Mouse (Mus musculus) stomach, postnatal 0 days (tissue): ENCODE data around the gene Dusp10.

Experiments used
- CTCF ChIP-seq: IDR thresholded peaks from 2 replicates; pipeline ENCODE4 v1.5.1; 2016; ENCODE audit warnings: antibody characterized with exemption, low read depth, mild to moderate bottlenecking, moderate library complexity
- EP300 ChIP-seq: optimal IDR thresholded peaks from 2 replicates; pipeline ENCODE3; 2016; ENCODE audit warnings: antibody characterized with exemption

DNA sequence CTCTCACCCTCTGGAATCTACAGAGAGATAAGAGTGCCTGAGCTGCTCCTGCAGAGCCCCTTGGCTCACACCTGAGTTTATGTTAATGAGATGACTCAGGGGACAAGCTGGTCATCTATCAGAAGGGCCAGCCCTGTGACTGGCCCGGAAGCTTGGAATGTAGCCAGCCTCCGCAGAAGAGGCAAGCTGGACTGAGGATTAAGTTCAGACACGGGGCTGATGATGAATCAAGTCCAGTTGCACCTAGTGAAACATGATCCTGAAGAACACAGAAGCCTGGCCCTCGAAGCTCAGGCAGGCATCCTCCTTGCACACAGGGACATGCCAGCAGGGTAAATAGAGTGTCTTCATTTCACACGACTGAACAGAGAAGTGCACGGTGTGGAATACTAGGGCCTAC, 38.7 kb downstream of the Dusp10 start:
- TF ChIP-seq EP300 (no peak), CTCF (no peak)
